Mouse (Mus musculus): ENCODE results near the gene Ccdc84.
"Not testable (repeated sequence)": the region's sequence is repeated elsewhere in the genome, so short reads cannot be mapped to it uniquely, and the experiment has no call there.

Gene Ccdc84

GRCm38 (mm10) chr9:44407752-44408097 is 10.6 kb downstream of the Ccdc84 start:
- DNase-seq: no peak

- DNase-seq: peak; percentile 95
Observed at GRCm38 (mm10) chr9:44406906-44407751, 11.2 kb downstream of the Ccdc84 start, which contains the start of the genes Rps25 and Trappc4. TSS of gene Rps25 (plus strand) at chr9:44407139. TSS of gene Trappc4 (minus strand) at chr9:44407600.

- no peak for DNase-seq
Observed at GRCm38 (mm10) chr9:44405011-44405410, 13.4 kb downstream of the Ccdc84 start.

GRCm38 (mm10) chr9:44401081-44401480 is 17.3 kb downstream of the Ccdc84 start:
- DNase-seq: no peak

GRCm38 (mm10) chr9:44399795-44400114 is 18.6 kb downstream of the Ccdc84 start:
- no peak for DNase-seq

GRCm38 (mm10) chr9:44399114-44399794 is 19.1 kb downstream of the Ccdc84 start:
- no peak for DNase-seq

GRCm38 (mm10) chr9:44398551-44398950 is 19.8 kb downstream of the Ccdc84 start:
- DNase-seq: no peak

- DNase-seq: no peak
Observed at GRCm38 (mm10) chr9:44398087-44398486, 20.3 kb downstream of the Ccdc84 start.

- DNase-seq: peak; percentile 86
Observed at GRCm38 (mm10) chr9:44396684-44397411, 21.5 kb downstream of the Ccdc84 start, which contains the start of gene Slc37a4. TSS of gene Slc37a4 (plus strand) at chr9:44396852.

GRCm38 (mm10) chr9:44391466-44391865 is 26.9 kb downstream of the Ccdc84 start:
- DNase-seq: peak; percentile 81

GRCm38 (mm10) chr9:44389273-44389672 is 29.1 kb downstream of the Ccdc84 start:
- DNase-seq: peak; percentile 78

GRCm38 (mm10) chr9:44387221-44387620 is 31.1 kb downstream of the Ccdc84 start:
- no peak for DNase-seq

- no peak for DNase-seq
Observed at GRCm38 (mm10) chr9:44384596-44384995, 33.8 kb downstream of the Ccdc84 start.

GRCm38 (mm10) chr9:44379862-44380261 is 38.5 kb downstream of the Ccdc84 start:
- DNase-seq: no peak

GRCm38 (mm10) chr9:44379054-44379834 is 39.1 kb downstream of the Ccdc84 start, which contains the start of gene Hyou1:
TSS of gene Hyou1 (plus strand) at chr9:44379490.
- DNase-seq: peak; percentile 99

GRCm38 (mm10) chr9:44378153-44378730 is 40.1 kb downstream of the Ccdc84 start:
- no peak for DNase-seq

GRCm38 (mm10) chr9:44377335-44377734 is 41.0 kb downstream of the Ccdc84 start:
- not testable (repeated sequence) for DNase-seq

- no peak for DNase-seq
Observed at GRCm38 (mm10) chr9:44376141-44376540, 42.2 kb downstream of the Ccdc84 start.

- DNase-seq: no peak
Observed at GRCm38 (mm10) chr9:44373386-44373785, 45.0 kb downstream of the Ccdc84 start.

GRCm38 (mm10) chr9:44364480-44364879 is 53.9 kb downstream of the Ccdc84 start:
- DNase-seq: peak; percentile 67

GRCm38 (mm10) chr9:44361931-44362330 is 56.4 kb downstream of the Ccdc84 start:
- not testable (repeated sequence) for DNase-seq
